Mouse (Mus musculus) gastrocnemius, postnatal 25 days (tissue): ENCODE measurements around the gene Ints7. TPM values are rescaled to one million over a fixed set of nuclear protein-coding genes. Genes with fewer than 3 reads are reported as not detected.

Experiments
- DNase-seq: peaks from one replicate; pipeline ENCODE4 v3.0.0; 2022
- total RNA-seq, 2 experiments: library from RNA; stranded (reverse); gene quantifications; 1 replicate in 1 of 2; 2 replicates in 1 of 2; pipeline ENCODE4 v1.2.3; 2021

The Ints7 gene
- total RNA-seq, 2 experiments from 2014 or later = 6.4 to 6.6 TPM

- no peak for DNase-seq
Observed at GRCm38 (mm10) chr1:191632511-191633095, 57.2 kb downstream of the Ints7 start.

- no peak for DNase-seq
Observed at GRCm38 (mm10) chr1:191634116-191634515, 58.7 kb downstream of the Ints7 start.

GRCm38 (mm10) chr1:191638404-191638803, 63.0 kb downstream of the Ints7 start:
- no peak for DNase-seq

GRCm38 (mm10) chr1:191639200-191639807, 63.9 kb downstream of the Ints7 start:
- DNase-seq = no peak

GRCm38 (mm10) chr1:191640146-191640545, 64.7 kb downstream of the Ints7 start:
- DNase-seq = no peak

GRCm38 (mm10) chr1:191640848-191641247, 65.4 kb downstream of the Ints7 start:
- DNase-seq = no peak

- DNase-seq = no peak
Observed at GRCm38 (mm10) chr1:191641438-191641837, 66.0 kb downstream of the Ints7 start.

- no peak for DNase-seq
Observed at GRCm38 (mm10) chr1:191642903-191643302, 67.5 kb downstream of the Ints7 start.

- no peak for DNase-seq
Observed at GRCm38 (mm10) chr1:191645921-191646320, 70.5 kb downstream of the Ints7 start.

GRCm38 (mm10) chr1:191647590-191647989, 72.2 kb downstream of the Ints7 start:
- DNase-seq = no peak

- no peak for DNase-seq
Observed at GRCm38 (mm10) chr1:191659441-191659840, 84.0 kb downstream of the Ints7 start.

GRCm38 (mm10) chr1:191661019-191661796, 85.8 kb downstream of the Ints7 start:
- DNase-seq = no peak

- peak; percentile 34 for DNase-seq
Observed at GRCm38 (mm10) chr1:191662178-191662898, 86.9 kb downstream of the Ints7 start.

- no peak for DNase-seq
Observed at GRCm38 (mm10) chr1:191662899-191663500, 87.6 kb downstream of the Ints7 start.

- no peak for DNase-seq
Observed at GRCm38 (mm10) chr1:191663603-191664002, 88.2 kb downstream of the Ints7 start.

- no peak for DNase-seq
Observed at GRCm38 (mm10) chr1:191666351-191666750, 90.9 kb downstream of the Ints7 start.

GRCm38 (mm10) chr1:191668030-191668429, 92.6 kb downstream of the Ints7 start:
- DNase-seq = no peak

Other genes with a start within 250 kb of the Ints7 start
- 1 to 10 TPM; 1.2 to 1.3 TPM for gene Tmem206, start 249.7 kb upstream of the Ints7 start, total RNA-seq
- gene Ppp2r5a, start 172.4 kb upstream of the Ints7 start, total RNA-seq = 10 to 100 TPM; 72.6 to 78.7 TPM
- gene Dtl, start 92 bp upstream of the Ints7 start, total RNA-seq = under 1 TPM; 0.18 to 0.78 TPM
- 10 to 100 TPM; 28.7 to 32.1 TPM for gene Lpgat1, start 142.2 kb downstream of the Ints7 start, total RNA-seq
- gene Nek2, start 245.8 kb downstream of the Ints7 start, total RNA-seq = under 1 TPM; 0.26 to 0.80 TPM